Mouse (Mus musculus): ENCODE measurements around the gene Hoxa11. TPM values are rescaled to one million over a fixed set of nuclear protein-coding genes. Genes with fewer than 3 reads are reported as not detected.

Hoxa11 gene
- polyA plus RNA-seq, 1 experiment from 2014 or later = not detected

DNA sequence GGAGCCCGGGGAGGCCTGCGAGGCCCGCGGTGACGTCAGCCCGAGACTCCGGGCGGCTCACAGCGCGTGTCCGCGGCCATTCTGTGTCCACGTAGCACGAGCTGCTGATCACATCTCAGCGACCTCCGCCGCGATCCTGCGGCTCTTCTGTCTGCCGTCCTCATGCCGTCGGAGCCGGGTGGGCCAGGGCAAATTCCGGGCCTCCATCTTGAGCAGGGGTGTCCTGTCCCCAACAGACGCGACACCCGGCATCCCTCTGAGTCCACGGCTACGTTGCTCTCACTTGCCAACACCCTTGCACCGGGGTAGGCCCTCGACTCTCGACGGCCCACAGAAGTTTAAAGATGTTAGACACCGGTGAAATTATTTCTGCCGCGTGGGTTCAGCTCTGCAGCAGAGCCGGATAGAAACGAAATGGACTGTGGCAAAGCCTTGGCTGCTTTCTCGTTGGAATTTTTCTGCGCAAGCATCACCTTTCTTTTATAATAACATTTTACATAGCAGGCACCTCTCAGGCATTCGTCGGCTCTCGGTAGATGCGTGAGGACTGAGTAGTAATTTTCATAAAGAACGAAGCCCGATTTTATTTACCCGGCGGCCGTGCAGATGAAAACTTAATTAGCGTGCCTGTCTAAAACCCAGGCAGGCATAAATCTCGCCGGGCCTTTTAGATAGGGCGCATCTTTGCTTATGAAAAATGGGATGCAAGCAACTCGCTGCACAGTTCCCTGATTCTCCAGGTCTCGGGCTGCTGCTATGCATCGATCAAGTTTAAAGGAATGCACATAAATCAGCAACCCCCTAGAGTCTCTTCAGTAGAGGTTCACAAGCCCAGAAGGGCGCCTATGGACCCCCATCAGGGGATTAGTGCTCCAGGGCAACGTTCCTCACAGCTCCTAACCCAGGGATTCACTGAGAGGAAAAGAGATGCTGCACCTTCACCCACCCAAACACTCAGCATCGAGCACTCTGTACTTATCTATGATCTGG is 8.2 kb upstream of the Hoxa11 start:
- Histone ChIP-seq H3K27ac (replicated peaks; ENCODE audit: low read depth, low read length) (no peak overlapping the region), H3K4me2 (ENCODE audit: low read depth, low read length) (no peak overlapping the region; the same call in 1 of the 2 replicates), H3K4me3 (ENCODE audit: low read depth, low read length) (no peak overlapping the region), H3K9me3 (replicated peaks; ENCODE audit: control insufficient read depth, low read length) (no peaks in the 10 kb centered on the region), H3K36me3 (replicated peaks; ENCODE audit: control insufficient read depth, insufficient read depth, low read depth, low read length) (no peaks in the 10 kb centered on the region), H3K9ac (replicated peaks; ENCODE audit: low read length) (no peak overlapping the region), H3K27me3 (ENCODE audit: control insufficient read depth, insufficient read depth, low read length) (peaks cover 81% of the 10 kb centered on the region), H3K4me1 (ENCODE audit: control insufficient read depth, insufficient read depth, low read length) (no peaks in the 10 kb centered on the region; the same call in 1 of the 2 replicates)
- ATAC-seq (replicated peaks; ENCODE audit: insufficient number of reproducible peaks, low FRiP score, low TSS enrichment, low read depth) (no peak), DNase-seq (ENCODE audit: low spot score) (peak; percentile 27)
- WGBS = under 1% methylated on average over 59 of the region's 59 CpGs

DNA sequence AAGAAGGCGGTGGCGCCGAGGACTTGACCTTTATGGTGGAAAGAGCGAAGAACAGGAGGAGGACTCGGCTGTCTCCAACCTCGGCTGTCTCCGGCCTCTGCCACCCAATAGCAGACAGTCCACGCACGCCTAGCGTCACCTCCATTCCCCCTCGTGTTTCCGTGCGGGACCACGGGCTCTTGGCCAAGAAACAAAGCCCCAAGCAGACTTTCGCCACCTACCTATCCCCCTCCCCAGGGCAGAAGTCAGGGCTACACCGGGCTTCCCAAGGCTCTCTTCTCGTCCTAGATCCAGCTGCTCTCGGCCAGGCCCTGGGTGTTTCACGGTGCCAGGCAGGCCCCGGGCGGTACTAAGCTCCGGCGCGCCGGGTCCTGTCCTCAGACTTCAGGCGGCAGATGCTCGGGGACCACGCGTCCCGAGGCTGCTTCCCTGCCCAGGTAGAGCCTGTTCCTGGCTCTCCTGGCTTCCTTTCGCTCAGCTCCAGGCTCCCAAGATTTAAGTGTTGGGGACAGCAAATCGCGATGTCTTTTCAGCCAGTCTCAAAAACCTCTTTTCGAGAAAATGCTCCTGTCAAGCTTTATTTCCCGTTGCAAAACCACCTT is 7.3 kb upstream of the Hoxa11 start:
- H3K27me3 ChIP-seq (ENCODE audit: control insufficient read depth, insufficient read depth, low read length) = peaks cover 82% of the 10 kb centered on the region
- H3K4me1 ChIP-seq (ENCODE audit: control insufficient read depth, insufficient read depth, low read length) = no peaks in the 10 kb centered on the region; the same call in 1 of the 2 replicates
- no peak overlapping the region for H3K4me2 ChIP-seq (ENCODE audit: low read depth, low read length)
- no peak overlapping the region for H3K9ac ChIP-seq (replicated peaks; ENCODE audit: low read length)
- no peak overlapping the region for H3K27ac ChIP-seq (replicated peaks; ENCODE audit: low read depth, low read length)
- H3K36me3 ChIP-seq (replicated peaks; ENCODE audit: control insufficient read depth, insufficient read depth, low read depth, low read length) = no peaks in the 10 kb centered on the region
- H3K9me3 ChIP-seq (replicated peaks; ENCODE audit: control insufficient read depth, low read length) = no peaks in the 10 kb centered on the region
- no peak overlapping the region for H3K4me3 ChIP-seq (ENCODE audit: low read depth, low read length)
- under 1% methylated on average over 35 of the region's 35 CpGs for WGBS
- no peak for ATAC-seq (replicated peaks; ENCODE audit: insufficient number of reproducible peaks, low FRiP score, low TSS enrichment, low read depth)
- DNase-seq (ENCODE audit: low spot score) = no peak

DNA sequence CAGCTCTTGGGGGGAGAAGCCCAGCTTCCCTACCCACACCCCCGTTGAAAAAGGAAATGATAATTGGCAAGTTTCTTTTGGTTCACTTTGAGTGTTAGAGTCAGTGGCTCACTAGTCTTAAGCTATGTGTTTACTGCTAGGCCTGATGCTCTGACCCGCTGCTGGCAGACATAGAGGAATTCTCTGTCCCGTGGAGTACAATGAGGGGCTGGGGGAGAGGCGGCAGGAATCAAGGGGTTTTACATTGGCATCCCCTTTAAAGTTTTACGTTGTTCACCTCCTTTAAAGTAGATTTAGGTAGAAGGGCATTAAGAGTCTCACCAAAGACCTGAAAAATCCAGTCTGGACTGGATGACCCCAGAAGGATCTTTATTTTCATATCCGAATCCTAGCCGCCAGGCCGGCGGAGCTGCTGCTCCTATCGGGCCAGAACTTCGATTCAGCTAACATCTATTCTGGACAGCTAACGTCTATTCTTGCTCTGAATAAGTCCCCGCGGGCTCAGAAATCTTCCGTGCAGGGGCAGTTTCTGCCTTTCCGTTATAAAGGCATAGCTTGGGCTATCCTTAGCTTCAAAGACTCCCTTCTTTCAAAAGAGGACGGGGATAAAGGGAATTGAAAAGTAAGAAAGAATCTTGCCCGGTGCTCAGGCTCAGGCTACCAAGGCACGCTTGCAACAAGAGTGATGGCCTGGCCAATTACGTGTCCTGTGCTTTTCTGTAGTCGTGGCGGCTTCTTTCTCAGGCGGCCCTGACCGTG is 6.6 kb upstream of the Hoxa11 start:
- Histone ChIP-seq H3K27ac (replicated peaks; ENCODE audit: low read depth, low read length) (no peak overlapping the region), H3K4me2 (ENCODE audit: low read depth, low read length) (no peak overlapping the region), H3K4me1 (ENCODE audit: control insufficient read depth, insufficient read depth, low read length) (no peaks in the 10 kb centered on the region; the same call in 1 of the 2 replicates), H3K4me3 (ENCODE audit: low read depth, low read length) (no peak overlapping the region), H3K9ac (replicated peaks; ENCODE audit: low read length) (no peak overlapping the region), H3K36me3 (replicated peaks; ENCODE audit: control insufficient read depth, insufficient read depth, low read depth, low read length) (no peaks in the 10 kb centered on the region), H3K9me3 (replicated peaks; ENCODE audit: control insufficient read depth, low read length) (no peaks in the 10 kb centered on the region), H3K27me3 (ENCODE audit: control insufficient read depth, insufficient read depth, low read length) (peaks cover 82% of the 10 kb centered on the region)
- WGBS = under 1% methylated on average over 24 of the region's 24 CpGs
- no peak for ATAC-seq (replicated peaks; ENCODE audit: insufficient number of reproducible peaks, low FRiP score, low TSS enrichment, low read depth)
- DNase-seq (ENCODE audit: low spot score) = no peak

DNA sequence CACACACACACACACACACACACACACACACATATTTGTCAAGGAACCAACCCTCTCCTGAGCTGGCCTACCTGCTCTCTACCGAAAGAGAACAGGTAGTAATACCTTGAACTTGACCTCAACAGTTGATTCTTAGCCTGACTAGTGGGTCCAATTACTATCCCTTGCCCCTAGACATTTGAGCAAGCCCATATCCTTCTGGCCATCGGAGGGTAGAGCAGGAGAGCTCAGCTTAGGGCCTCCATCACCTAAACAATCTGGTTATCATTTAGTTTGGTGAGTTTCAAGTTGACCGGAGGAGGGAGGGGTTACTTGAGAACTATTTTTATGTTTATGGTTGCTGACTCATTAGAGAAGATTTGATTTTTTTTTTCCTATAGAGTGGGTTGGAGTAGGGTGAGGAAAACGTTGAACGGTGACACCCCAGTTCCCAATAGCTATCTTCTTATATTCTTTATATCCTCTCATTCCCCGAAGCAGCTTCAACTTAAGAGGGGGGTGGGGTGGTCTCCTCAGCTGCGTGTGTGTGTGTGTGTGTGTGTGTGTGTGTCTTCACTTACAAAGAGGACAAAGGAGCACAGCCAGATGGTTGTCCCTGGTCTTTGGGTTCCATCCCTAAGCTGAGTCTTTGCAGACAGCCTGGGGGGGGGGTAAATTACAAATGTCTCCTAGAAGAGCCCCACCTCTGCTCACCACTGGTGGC is 5.7 kb upstream of the Hoxa11 start:
- H3K9ac ChIP-seq (replicated peaks; ENCODE audit: low read length) = no peak overlapping the region
- no peaks in the 10 kb centered on the region for H3K9me3 ChIP-seq (replicated peaks; ENCODE audit: control insufficient read depth, low read length)
- ATAC-seq (replicated peaks; ENCODE audit: insufficient number of reproducible peaks, low FRiP score, low TSS enrichment, low read depth) = no peak
- no peak overlapping the region for H3K27ac ChIP-seq (replicated peaks; ENCODE audit: low read depth, low read length)
- no peak overlapping the region for H3K4me3 ChIP-seq (ENCODE audit: low read depth, low read length)
- no peak overlapping the region for H3K4me2 ChIP-seq (ENCODE audit: low read depth, low read length)
- no peaks in the 10 kb centered on the region for H3K36me3 ChIP-seq (replicated peaks; ENCODE audit: control insufficient read depth, insufficient read depth, low read depth, low read length)
- no peak for DNase-seq (ENCODE audit: low spot score)
- 8% methylated on average over 7 of the region's 7 CpGs for WGBS
- H3K27me3 ChIP-seq (ENCODE audit: control insufficient read depth, insufficient read depth, low read length) = peaks cover 84% of the 10 kb centered on the region
- no peaks in the 10 kb centered on the region; the same call in 1 of the 2 replicates for H3K4me1 ChIP-seq (ENCODE audit: control insufficient read depth, insufficient read depth, low read length)

DNA sequence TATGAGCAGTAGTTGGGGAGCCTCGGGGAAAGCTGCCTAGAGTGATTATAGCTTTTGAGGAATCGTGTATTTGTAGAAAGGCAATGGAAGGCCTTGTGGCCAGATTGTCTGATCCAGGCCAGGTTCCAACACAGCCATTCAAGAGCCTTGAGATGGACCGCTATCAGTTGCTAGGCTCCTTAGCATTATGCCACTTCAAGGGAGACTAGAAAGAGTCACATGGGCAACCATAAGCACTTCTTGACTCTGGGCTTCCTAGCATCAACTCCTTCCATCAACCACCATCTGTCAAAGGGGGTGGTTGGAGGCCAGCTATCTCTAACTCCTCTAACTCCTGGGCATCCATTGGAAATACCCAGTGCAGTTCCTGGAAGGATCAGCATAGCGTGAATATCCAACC is 4.2 kb upstream of the Hoxa11 start:
- no peaks in the 10 kb centered on the region; the same call in 1 of the 2 replicates for H3K4me1 ChIP-seq (ENCODE audit: control insufficient read depth, insufficient read depth, low read length)
- H3K27me3 ChIP-seq (ENCODE audit: control insufficient read depth, insufficient read depth, low read length) = peaks cover 89% of the 10 kb centered on the region
- H3K4me3 ChIP-seq (ENCODE audit: low read depth, low read length) = no peak overlapping the region
- no peak for ATAC-seq (replicated peaks; ENCODE audit: insufficient number of reproducible peaks, low FRiP score, low TSS enrichment, low read depth)
- no peaks in the 10 kb centered on the region for H3K9me3 ChIP-seq (replicated peaks; ENCODE audit: control insufficient read depth, low read length)
- no peaks in the 10 kb centered on the region for H3K36me3 ChIP-seq (replicated peaks; ENCODE audit: control insufficient read depth, insufficient read depth, low read depth, low read length)
- DNase-seq (ENCODE audit: low spot score) = no peak
- 0% methylated on average over 4 of the region's 4 CpGs for WGBS
- no peak overlapping the region for H3K4me2 ChIP-seq (ENCODE audit: low read depth, low read length)
- no peak overlapping the region for H3K27ac ChIP-seq (replicated peaks; ENCODE audit: low read depth, low read length)
- H3K9ac ChIP-seq (replicated peaks; ENCODE audit: low read length) = no peak overlapping the region

DNA sequence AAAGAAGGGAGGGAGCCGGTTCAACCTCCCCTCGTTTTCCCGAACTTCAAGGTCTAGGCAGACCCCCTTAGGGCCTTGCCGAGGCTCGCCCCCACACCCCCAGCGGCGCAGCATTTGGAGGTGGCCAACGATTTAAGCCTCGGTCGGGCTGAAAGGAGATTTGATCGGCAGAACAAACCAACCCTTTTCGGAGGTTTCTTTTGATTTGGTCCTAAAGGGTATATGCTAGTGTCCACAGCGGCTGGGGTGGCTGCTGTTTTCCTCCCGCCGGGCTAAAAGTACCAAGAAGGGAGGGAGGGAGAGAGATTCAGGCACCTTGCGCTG is 3.8 kb upstream of the Hoxa11 start:
- Histone ChIP-seq H3K27me3 (ENCODE audit: control insufficient read depth, insufficient read depth, low read length) (peaks cover 93% of the 10 kb centered on the region), H3K9ac (replicated peaks; ENCODE audit: low read length) (no peak overlapping the region), H3K9me3 (replicated peaks; ENCODE audit: control insufficient read depth, low read length) (no peaks in the 10 kb centered on the region), H3K4me2 (ENCODE audit: low read depth, low read length) (no peak overlapping the region), H3K4me1 (ENCODE audit: control insufficient read depth, insufficient read depth, low read length) (no peaks in the 10 kb centered on the region; the same call in 1 of the 2 replicates), H3K36me3 (replicated peaks; ENCODE audit: control insufficient read depth, insufficient read depth, low read depth, low read length) (no peaks in the 10 kb centered on the region), H3K4me3 (ENCODE audit: low read depth, low read length) (no peak overlapping the region), H3K27ac (replicated peaks; ENCODE audit: low read depth, low read length) (no peak overlapping the region)
- no peak for DNase-seq (ENCODE audit: low spot score)
- WGBS = 2% methylated on average over 16 of the region's 16 CpGs
- ATAC-seq (replicated peaks; ENCODE audit: insufficient number of reproducible peaks, low FRiP score, low TSS enrichment, low read depth) = no peak

DNA sequence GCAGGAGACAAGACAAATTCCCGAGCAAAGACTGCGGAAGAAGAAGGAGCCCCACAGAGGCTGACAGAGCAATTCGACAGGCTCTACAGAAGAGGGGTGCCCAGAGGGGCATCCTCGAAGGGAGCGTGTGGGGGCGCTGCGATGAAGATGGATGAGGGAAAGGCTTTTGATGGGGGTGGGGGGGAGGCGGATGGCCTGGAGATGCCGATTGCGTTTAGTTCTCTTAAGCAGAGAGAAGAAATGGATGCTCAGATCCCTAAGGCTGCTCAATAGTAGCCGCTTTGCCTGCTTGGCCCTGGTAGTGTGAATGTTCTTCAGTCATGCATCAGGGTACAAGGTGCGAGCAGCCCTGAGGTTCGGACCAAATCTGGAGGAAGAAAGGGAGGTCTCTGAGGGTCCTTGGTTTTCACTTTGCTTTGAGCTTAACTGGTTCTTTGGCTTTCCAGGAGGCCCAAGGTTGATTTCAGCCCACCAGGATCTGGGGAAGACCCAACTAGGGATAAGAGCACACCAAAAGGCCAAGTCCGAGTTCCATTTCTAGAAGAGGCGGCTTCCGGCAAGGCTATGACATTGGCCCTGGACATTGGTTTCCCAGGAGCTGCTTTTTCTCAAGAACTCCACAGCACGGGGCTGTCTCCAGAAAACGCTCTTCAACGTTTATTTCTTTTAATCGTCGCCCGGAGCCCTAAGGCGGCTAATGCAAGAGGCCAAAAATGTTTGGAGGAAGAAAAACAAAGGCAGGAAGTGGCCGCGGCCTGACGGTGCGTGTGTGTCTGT is 3.2 kb upstream of the Hoxa11 start:
- Histone ChIP-seq H3K27me3 (ENCODE audit: control insufficient read depth, insufficient read depth, low read length) (peaks cover 93% of the 10 kb centered on the region), H3K4me2 (ENCODE audit: low read depth, low read length) (no peak overlapping the region), H3K27ac (replicated peaks; ENCODE audit: low read depth, low read length) (no peak overlapping the region), H3K9ac (replicated peaks; ENCODE audit: low read length) (no peak overlapping the region), H3K4me3 (ENCODE audit: low read depth, low read length) (no peak overlapping the region), H3K4me1 (ENCODE audit: control insufficient read depth, insufficient read depth, low read length) (no peaks in the 10 kb centered on the region; the same call in 1 of the 2 replicates), H3K36me3 (replicated peaks; ENCODE audit: control insufficient read depth, insufficient read depth, low read depth, low read length) (no peaks in the 10 kb centered on the region), H3K9me3 (replicated peaks; ENCODE audit: control insufficient read depth, low read length) (no peaks in the 10 kb centered on the region)
- WGBS = under 1% methylated on average over 26 of the region's 27 CpGs
- DNase-seq (ENCODE audit: low spot score) (no peak), ATAC-seq (replicated peaks; ENCODE audit: insufficient number of reproducible peaks, low FRiP score, low TSS enrichment, low read depth) (no peak)
